In genomic region chr14:10917893-10918803, GRCm38 (mm10) we compare ENCODE assay signal across 21 mouse cellular contexts.
A peak's percentile ranks its signal among the peaks of the same experiment; 100 is the strongest.
DNase-seq lines count a peak whose midpoint lies in the region; ATAC-seq lines count a peak whose summit lies in the region.
"Had no signal": no experiment of that assay in that cellular context is flagged by ENCODE, and none has a peak within 500 bp of the region (broad histone marks: within the 10 kb centered on the region; RNA-seq: fewer than 3 reads in every experiment).

No protein-coding gene starts in this region.

- H3K27me3 ChIP-seq in hindbrain, embryonic 16.5 days (replicated peaks; ENCODE audit: control insufficient read depth, insufficient read depth, low read length): no peaks in the 10 kb centered on the region
- H3K27me3 ChIP-seq in hindbrain, embryonic 13.5 days: no peaks in the 10 kb centered on the region
- H3K27me3 ChIP-seq: intestine, embryonic 15.5 days; limb, embryonic 15.5 days; liver, embryonic 15.5 days had no signal

- no peaks in the 10 kb centered on the region for H3K9me3 ChIP-seq in hindbrain, embryonic 16.5 days (ENCODE audit: control insufficient read depth, low read length)
- no peaks in the 10 kb centered on the region for H3K9me3 ChIP-seq in hindbrain, embryonic 13.5 days
- H3K9me3 ChIP-seq: embryonic facial prominence, embryonic 10.5 days; intestine, embryonic 15.5 days; limb, embryonic 15.5 days; liver, embryonic 15.5 days had no signal

- no peak overlapping the region for H3K27ac ChIP-seq in hindbrain, embryonic 16.5 days (ENCODE audit: low read depth, low read length)
- H3K27ac ChIP-seq in hindbrain, embryonic 13.5 days: no peak overlapping the region
- H3K27ac ChIP-seq: embryonic facial prominence, embryonic 10.5 days; heart, adult 2 months; intestine, embryonic 15.5 days; kidney, postnatal 0 days; limb, embryonic 15.5 days; liver, embryonic 15.5 days had no signal

- ATAC-seq in hindbrain, embryonic 16.5 days: peak; percentile 20; the same call in 1 of the 2 replicates
- no peak for ATAC-seq in hindbrain, embryonic 13.5 days (ENCODE audit: low FRiP score)
- ATAC-seq: intestine, embryonic 15.5 days had no signal

- H3K9ac ChIP-seq in hindbrain, embryonic 16.5 days (ENCODE audit: low read depth, low read length): no peak overlapping the region
- H3K9ac ChIP-seq in hindbrain, embryonic 13.5 days: no peak overlapping the region
- H3K9ac ChIP-seq: intestine, embryonic 15.5 days; limb, embryonic 15.5 days; liver, embryonic 15.5 days had no signal

- H3K4me1 ChIP-seq in hindbrain, embryonic 16.5 days (ENCODE audit: control insufficient read depth, insufficient read depth, low read depth, low read length): no peaks in the 10 kb centered on the region
- no peaks in the 10 kb centered on the region for H3K4me1 ChIP-seq in hindbrain, embryonic 13.5 days (replicated peaks)
- H3K4me1 ChIP-seq: embryonic facial prominence, embryonic 10.5 days; intestine, embryonic 15.5 days; limb, embryonic 15.5 days; liver, embryonic 15.5 days had no signal

- WGBS in hindbrain, embryonic 16.5 days: 56% methylated on average over 7 of the region's 7 CpGs
- 63% methylated on average over 7 of the region's 7 CpGs for WGBS in hindbrain, embryonic 13.5 days

- H3K4me2 ChIP-seq in hindbrain, embryonic 16.5 days (ENCODE audit: low read length): no peak overlapping the region
- no peak overlapping the region for H3K4me2 ChIP-seq in hindbrain, embryonic 13.5 days
- H3K4me2 ChIP-seq: intestine, embryonic 15.5 days; limb, embryonic 15.5 days; liver, embryonic 15.5 days had no signal

- no peaks in the 10 kb centered on the region for H3K36me3 ChIP-seq in hindbrain, embryonic 16.5 days (ENCODE audit: control insufficient read depth, insufficient read depth, low read length)
- no peaks in the 10 kb centered on the region for H3K36me3 ChIP-seq in hindbrain, embryonic 13.5 days
- H3K36me3 ChIP-seq: embryonic facial prominence, embryonic 10.5 days; intestine, embryonic 15.5 days; limb, embryonic 15.5 days; liver, embryonic 15.5 days had no signal

- DNase-seq in CD4-positive helper T cell, adult 2 months (ENCODE audit: low read depth, low spot score): peak; percentile 4
- DNase-seq in T-cell, adult 2 months (ENCODE audit: low spot score): peak; percentile 8
- peak; percentile 10 for DNase-seq in naive thymus-derived CD4-positive, alpha-beta T cell, adult 2 months (ENCODE audit: low read depth)
- no peak for DNase-seq in gastrocnemius, postnatal 25 days
- no peak for DNase-seq in layer of hippocampus, postnatal 36 days
- DNase-seq: adrenal gland, postnatal 10 days; cerebellum, adult 18-20 months; gastrocnemius, postnatal 10 days; heart, adult 2 months; midbrain, embryonic 14.5 days; right cerebral cortex, postnatal 14 days; spleen, adult 18-20 months; thymus, postnatal 36 days had no signal

- H3K4me3 ChIP-seq in hindbrain, embryonic 16.5 days (ENCODE audit: low read length): no peak overlapping the region
- no peak overlapping the region for H3K4me3 ChIP-seq in hindbrain, embryonic 13.5 days
- H3K4me3 ChIP-seq: embryonic facial prominence, embryonic 10.5 days; heart, adult 2 months; intestine, embryonic 15.5 days; limb, embryonic 15.5 days; liver, embryonic 15.5 days; myocyte had no signal

Comparison
In these comparisons a context has a peak if more than half of its experiments do, and no peak if none do; other contexts are left out.
1. DNase-seq: peak in CD4-positive helper T cell, adult 2 months (single experiment), T-cell, adult 2 months (single experiment) and naive thymus-derived CD4-positive, alpha-beta T cell, adult 2 months (single experiment); none in gastrocnemius, postnatal 25 days (single experiment) and layer of hippocampus, postnatal 36 days (0 of 2).